Mouse (Mus musculus) kidney, postnatal 4 days (tissue): ENCODE measurements around the gene Adam12.

Source experiments
- DNase-seq, 2 experiments: peaks; one replicate each; pipeline ENCODE4 v3.0.0; 2021; ENCODE audit warnings: mixed read lengths in 2 of 2

Adam12 gene

GRCm38 (mm10) chr7:133862233-133862632 lies 369.7 kb downstream of the Adam12 start:
- no peak for DNase-seq

- DNase-seq = no peak
These were observed 372.4 kb downstream of the Adam12 start for GRCm38 (mm10) chr7:133859548-133859947.

DNA sequence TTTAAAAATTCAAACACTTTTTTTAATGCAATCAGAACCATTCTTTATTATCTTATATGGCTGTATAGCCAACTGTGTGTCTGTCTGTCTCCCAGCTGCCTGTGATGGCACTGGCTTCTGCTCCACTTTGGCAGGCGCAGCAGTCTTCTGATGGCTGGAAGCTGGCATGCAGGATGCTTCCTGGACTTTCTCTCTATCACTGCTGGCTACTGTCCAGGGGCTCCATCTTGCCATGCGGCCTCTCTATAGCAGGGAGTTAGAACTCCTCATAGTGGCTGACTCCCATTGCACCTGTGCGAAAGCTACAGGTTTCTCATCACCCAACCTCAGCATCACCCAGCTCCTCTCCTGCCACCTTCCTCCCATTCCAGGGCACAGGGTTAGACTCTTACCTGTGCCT lies 373.4 kb downstream of the Adam12 start:
- DNase-seq = no peak

GRCm38 (mm10) chr7:133856278-133856677 lies 375.7 kb downstream of the Adam12 start:
- peak; percentile 79 to 83 for DNase-seq

GRCm38 (mm10) chr7:133850735-133851134 lies 381.2 kb downstream of the Adam12 start:
- no peak for DNase-seq

GRCm38 (mm10) chr7:133848180-133848579 lies 383.8 kb downstream of the Adam12 start:
- DNase-seq = no peak

DNA sequence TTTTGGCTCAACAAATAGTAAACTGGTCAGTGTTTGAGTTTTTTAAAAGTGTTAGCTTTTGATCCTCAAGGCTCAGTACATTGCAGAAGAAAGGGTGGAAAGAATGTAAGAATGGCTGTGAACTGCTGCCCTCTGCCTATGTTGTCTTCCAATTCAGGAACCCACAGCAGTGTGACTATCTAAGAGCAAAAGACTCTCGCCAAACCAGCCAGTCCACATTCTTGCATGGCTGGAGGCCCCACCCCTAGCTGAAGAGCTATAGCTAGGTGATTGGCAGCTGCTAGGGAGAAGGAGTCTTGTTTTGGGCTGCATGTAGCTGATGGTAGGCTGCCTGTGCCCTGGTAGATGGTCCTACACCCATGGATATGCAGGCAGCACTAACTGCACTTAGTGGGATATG lies 384.8 kb downstream of the Adam12 start:
- DNase-seq = peak in 1 of 2 experiments; percentile 25

DNA sequence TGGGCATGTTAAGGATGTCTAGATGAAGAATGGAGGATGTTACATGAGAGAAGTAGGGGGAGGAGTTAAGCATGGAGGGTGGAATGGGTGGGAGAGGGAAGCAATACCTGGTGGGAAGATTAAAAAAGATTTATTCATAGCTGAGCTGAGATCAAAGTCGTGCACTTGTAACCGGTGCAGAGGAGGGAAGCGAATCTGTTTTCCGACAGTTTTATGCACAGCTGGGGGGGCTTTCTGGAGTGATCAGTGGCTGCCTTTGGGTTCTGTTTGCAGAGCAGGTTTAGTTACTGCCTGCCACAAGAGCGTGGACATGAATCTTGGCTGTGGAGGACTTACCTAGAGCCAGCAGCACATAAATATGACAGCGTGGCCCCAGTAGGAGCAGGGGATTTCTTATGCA lies 389.9 kb downstream of the Adam12 start:
- DNase-seq = no peak

- no peak for DNase-seq
These were observed 392.4 kb downstream of the Adam12 start for GRCm38 (mm10) chr7:133839546-133839945.
